Mouse (Mus musculus) G1E (cell line): ENCODE measurements around the gene Lrrc45.

Experiments
- CTCF ChIP-seq: IDR thresholded peaks from 2 replicates; pipeline ENCODE4 v1.5.1; 2012; ENCODE audit warnings: low read depth, low read length, inconsistent platforms, mixed read lengths
- GATA1 ChIP-seq: IDR thresholded peaks from 2 replicates; pipeline ENCODE4 v1.6.1; 2012; ENCODE audit warnings: borderline replicate concordance, low read length, inconsistent platforms, mixed read lengths
- GATA2 ChIP-seq: IDR thresholded peaks from 2 replicates; pipeline ENCODE4 v1.6.1; 2012; ENCODE audit warnings: low read depth, low read length, inconsistent platforms, borderline replicate concordance

GRCm38 (mm10) chr11:120666617-120667016 is 47.1 kb upstream of the Lrrc45 start:
- TF ChIP-seq GATA1: no peak
- no peak for TF ChIP-seq GATA2
- TF ChIP-seq CTCF: no peak
